Mouse (Mus musculus): ENCODE measurements around the gene Efcc1. TPM values are rescaled to one million over a fixed set of nuclear protein-coding genes. Genes with fewer than 3 reads are reported as not detected.

The Efcc1 gene
- total RNA-seq (2012; rRNA removed) = not detected in 2 replicates

DNA sequence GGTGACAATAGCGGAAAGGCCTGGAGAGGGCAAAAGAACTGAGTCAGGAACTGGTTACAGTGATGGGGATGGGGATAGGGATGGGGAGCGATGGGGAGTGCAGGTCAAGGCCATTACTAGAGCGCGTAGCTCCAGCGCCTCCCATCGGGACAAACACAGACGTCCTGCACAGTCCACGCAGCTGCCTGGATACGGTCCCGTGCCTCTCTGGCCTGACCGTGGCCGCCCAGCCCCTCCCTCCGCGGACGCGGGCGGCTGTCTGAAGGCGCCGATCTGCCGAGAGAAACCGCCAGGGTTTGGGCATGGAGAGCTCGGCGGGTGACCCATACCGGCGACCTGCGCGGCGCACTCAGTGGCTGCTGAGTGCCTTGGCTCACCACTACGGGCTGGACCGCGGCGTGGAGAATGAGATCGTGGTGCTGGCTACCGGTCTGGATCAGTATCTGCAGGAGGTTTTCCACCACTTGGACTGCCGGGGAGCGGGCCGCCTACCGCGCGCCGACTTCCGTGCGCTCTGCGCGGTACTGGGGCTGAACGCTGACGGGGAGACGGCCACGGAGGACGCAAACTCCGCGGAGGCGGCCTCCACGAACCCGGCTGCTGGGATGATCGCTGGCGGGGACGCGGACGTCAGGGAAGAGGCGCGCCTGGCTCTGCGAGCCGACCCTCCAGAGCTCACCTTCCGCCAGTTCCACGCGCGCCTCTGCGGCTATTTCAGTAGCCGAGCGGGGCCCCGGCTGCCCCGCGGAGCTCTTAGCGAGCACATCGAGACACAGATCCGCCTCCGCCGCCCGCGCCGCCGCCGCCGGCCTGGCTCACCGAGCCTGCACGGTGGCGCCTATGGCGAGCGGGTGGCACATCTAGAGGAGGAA, at the start of gene Efcc1:
Gene Efcc1 (plus strand): TSS at position 279 of the 872 bp plus-strand sequence.
- Histone ChIP-seq H3K27ac (ENCODE audit: insufficient read depth, low read depth, low read length, poor library complexity, severe bottlenecking) (no peak within 1 kb of the TSS), H3K4me1 (ENCODE audit: control insufficient read depth in 2 of 2, insufficient read depth in 2 of 2, low read length in 2 of 2, poor library complexity in 1 of 2) (peaks cover 0 to 3% of the 10 kb centered on the region in 2 experiments; a peak in 1 of 4 replicates)

DNA sequence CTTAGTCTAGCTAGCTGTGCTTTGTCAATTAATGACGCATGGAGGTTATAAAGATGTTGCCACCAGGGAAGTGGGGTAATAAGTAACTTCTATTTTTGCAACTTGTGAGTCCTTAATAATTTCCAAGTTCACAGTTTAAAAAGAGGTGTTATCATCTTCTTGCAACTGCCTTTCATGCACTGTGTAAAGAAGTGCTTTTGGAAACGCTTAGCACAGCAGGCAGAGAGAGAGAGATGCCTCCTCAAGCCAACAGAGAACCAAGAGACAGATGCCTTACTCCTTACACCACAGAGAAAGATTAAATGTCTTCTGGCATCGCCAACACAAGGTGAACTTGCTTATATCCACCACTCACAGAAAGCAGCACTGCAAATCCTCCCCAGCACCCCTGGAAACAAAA, 34.7 kb upstream of the Efcc1 start:
- H3K36me3 ChIP-seq (ENCODE audit: control insufficient read depth, insufficient read depth, low read length, poor library complexity, severe bottlenecking) = no peaks in the 10 kb centered on the region
- H3K27ac ChIP-seq (ENCODE audit: insufficient read depth, low read depth, low read length, poor library complexity, severe bottlenecking) = no peak overlapping the region
- no peaks in the 10 kb centered on the region for H3K9me3 ChIP-seq (ENCODE audit: control insufficient read depth, insufficient read depth, low read depth, low read length)
- H3K4me1 ChIP-seq (ENCODE audit: control insufficient read depth in 2 of 2, insufficient read depth in 2 of 2, low read length in 2 of 2, poor library complexity in 1 of 2) = no peaks in the 10 kb centered on the region
- in situ Hi-C loops (cut with MboI; ENCODE audit: low sequenced_read_pairs in 2 of 2, unreplicated experiment in 2 of 2) = no loop called here
- no peak overlapping the region for H3K9ac ChIP-seq (ENCODE audit: insufficient read depth, low read depth, low read length, poor library complexity, severe bottlenecking)
- no peak for TF ChIP-seq CHD2 (IDR thresholded peaks at IDR 0.05; ENCODE audit: low read depth, low read length)
- TF ChIP-seq ZNF384 (IDR thresholded peaks at IDR 0.05; ENCODE audit: low read depth, low read length) = no peak
- TF ChIP-seq ZC3H11A (IDR thresholded peaks at IDR 0.05; ENCODE audit: borderline replicate concordance, low read depth, low read length) = no peak
- no peak for TF ChIP-seq MAFK (IDR thresholded peaks at IDR 0.05; ENCODE audit: insufficient read depth, low read depth, low read length)
- no peak for TF ChIP-seq HCFC1 (IDR thresholded peaks at IDR 0.05; ENCODE audit: borderline replicate concordance, insufficient read depth, low read length)
- DNase-seq (ENCODE audit: low read depth, low spot score) = no peak
- no peak overlapping the region for H3K4me3 ChIP-seq (ENCODE audit: insufficient read depth in 1 of 2, low read depth in 1 of 2, low read length in 2 of 2, poor library complexity in 1 of 2, severe bottlenecking in 1 of 2)

More for the DNA sequence above, at the start of gene Efcc1:
- in situ Hi-C loops (cut with MboI; ENCODE audit: low sequenced_read_pairs in 2 of 2, unreplicated experiment in 2 of 2) = no loop called here
- TF ChIP-seq ZC3H11A (IDR thresholded peaks at IDR 0.05; ENCODE audit: borderline replicate concordance, low read depth, low read length) (no peak), MAFK (IDR thresholded peaks at IDR 0.05; ENCODE audit: insufficient read depth, low read depth, low read length) (no peak), CHD2 (IDR thresholded peaks at IDR 0.05; ENCODE audit: low read depth, low read length) (no peak), HCFC1 (IDR thresholded peaks at IDR 0.05; ENCODE audit: borderline replicate concordance, insufficient read depth, low read length) (no peak), ZNF384 (IDR thresholded peaks at IDR 0.05; ENCODE audit: low read depth, low read length) (no peak)
- Histone ChIP-seq H3K9ac (ENCODE audit: insufficient read depth, low read depth, low read length, poor library complexity, severe bottlenecking) (peak within 1 kb of the TSS; percentile 59), H3K36me3 (ENCODE audit: control insufficient read depth, insufficient read depth, low read length, poor library complexity, severe bottlenecking) (no peaks in the 10 kb centered on the region), H3K4me3 (ENCODE audit: insufficient read depth in 1 of 2, low read depth in 1 of 2, low read length in 2 of 2, poor library complexity in 1 of 2, severe bottlenecking in 1 of 2) (peak within 1 kb of the TSS; percentile 70 to 71), H3K9me3 (ENCODE audit: control insufficient read depth, insufficient read depth, low read depth, low read length) (no peaks in the 10 kb centered on the region)
- DNase-seq (ENCODE audit: low read depth, low spot score) = peak; percentile 40

GRCm38 (mm10) chr6:87696544-87696943, 34.1 kb upstream of the Efcc1 start:
- Histone ChIP-seq H3K4me3 (ENCODE audit: insufficient read depth in 1 of 2, low read depth in 1 of 2, low read length in 2 of 2, poor library complexity in 1 of 2, severe bottlenecking in 1 of 2) (no peak overlapping the region), H3K4me1 (ENCODE audit: control insufficient read depth in 2 of 2, insufficient read depth in 2 of 2, low read length in 2 of 2, poor library complexity in 1 of 2) (no peaks in the 10 kb centered on the region), H3K36me3 (ENCODE audit: control insufficient read depth, insufficient read depth, low read length, poor library complexity, severe bottlenecking) (no peaks in the 10 kb centered on the region), H3K9me3 (ENCODE audit: control insufficient read depth, insufficient read depth, low read depth, low read length) (no peaks in the 10 kb centered on the region), H3K27ac (ENCODE audit: insufficient read depth, low read depth, low read length, poor library complexity, severe bottlenecking) (no peak overlapping the region), H3K9ac (ENCODE audit: insufficient read depth, low read depth, low read length, poor library complexity, severe bottlenecking) (no peak overlapping the region)
- DNase-seq (ENCODE audit: low read depth, low spot score) = no peak
- TF ChIP-seq HCFC1 (IDR thresholded peaks at IDR 0.05; ENCODE audit: borderline replicate concordance, insufficient read depth, low read length) (no peak), MAFK (IDR thresholded peaks at IDR 0.05; ENCODE audit: insufficient read depth, low read depth, low read length) (no peak)
- in situ Hi-C loops (cut with MboI; ENCODE audit: low sequenced_read_pairs in 2 of 2, unreplicated experiment in 2 of 2) = no loop called here

DNA sequence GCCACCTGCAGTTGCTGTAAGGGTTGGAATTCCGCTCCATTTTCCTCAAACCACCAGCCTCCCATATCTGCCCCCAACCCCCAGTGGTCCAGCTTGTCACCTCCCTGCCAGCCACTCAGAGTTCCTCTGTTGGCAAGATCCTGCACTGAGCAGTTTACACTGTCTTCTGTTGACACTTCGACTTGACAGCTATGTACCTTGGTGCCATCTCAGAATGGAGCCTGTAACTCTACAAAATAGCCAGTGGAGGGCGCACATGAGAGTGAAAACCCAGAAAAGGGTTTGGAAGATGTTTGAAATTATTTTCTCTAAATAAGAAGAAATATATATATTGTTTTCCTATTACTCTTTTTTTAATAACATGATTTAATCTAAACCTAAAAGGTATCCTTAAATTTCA, 24.4 kb upstream of the Efcc1 start:
- no peak for TF ChIP-seq ZNF384 (IDR thresholded peaks at IDR 0.05; ENCODE audit: low read depth, low read length)
- TF ChIP-seq HCFC1 (IDR thresholded peaks at IDR 0.05; ENCODE audit: borderline replicate concordance, insufficient read depth, low read length) = no peak
- TF ChIP-seq CHD2 (IDR thresholded peaks at IDR 0.05; ENCODE audit: low read depth, low read length) = no peak
- TF ChIP-seq ZC3H11A (IDR thresholded peaks at IDR 0.05; ENCODE audit: borderline replicate concordance, low read depth, low read length) = no peak
- no peak for TF ChIP-seq MAFK (IDR thresholded peaks at IDR 0.05; ENCODE audit: insufficient read depth, low read depth, low read length)
- Histone ChIP-seq H3K9me3 (ENCODE audit: control insufficient read depth, insufficient read depth, low read depth, low read length) (no peaks in the 10 kb centered on the region), H3K36me3 (ENCODE audit: control insufficient read depth, insufficient read depth, low read length, poor library complexity, severe bottlenecking) (no peaks in the 10 kb centered on the region), H3K9ac (ENCODE audit: insufficient read depth, low read depth, low read length, poor library complexity, severe bottlenecking) (no peak overlapping the region), H3K4me1 (ENCODE audit: control insufficient read depth in 2 of 2, insufficient read depth in 2 of 2, low read length in 2 of 2, poor library complexity in 1 of 2) (no peaks in the 10 kb centered on the region), H3K27ac (ENCODE audit: insufficient read depth, low read depth, low read length, poor library complexity, severe bottlenecking) (no peak overlapping the region), H3K4me3 (ENCODE audit: insufficient read depth in 1 of 2, low read depth in 1 of 2, low read length in 2 of 2, poor library complexity in 1 of 2, severe bottlenecking in 1 of 2) (no peak overlapping the region)
- peak; percentile 25 for DNase-seq (ENCODE audit: low read depth, low spot score)
- in situ Hi-C loops (cut with MboI; ENCODE audit: low sequenced_read_pairs in 2 of 2, unreplicated experiment in 2 of 2) = no loop called here
